Mouse (Mus musculus) frontal cortex, postnatal 14 days (tissue): ENCODE results near the gene Kmt5a.
"Not testable (repeated sequence)": the region's sequence is repeated elsewhere in the genome, so short reads cannot be mapped to it uniquely, and the experiment has no call there.

Experiments
- DNase-seq, 2 experiments: peaks; one replicate each; pipeline ENCODE4 v3.0.0; 2022; ENCODE audit warnings: low spot score in 2 of 2

The Kmt5a gene

GRCm38 (mm10) chr5:124482436-124482965 is 42.8 kb downstream of the Kmt5a start:
- DNase-seq, result no peak

DNA sequence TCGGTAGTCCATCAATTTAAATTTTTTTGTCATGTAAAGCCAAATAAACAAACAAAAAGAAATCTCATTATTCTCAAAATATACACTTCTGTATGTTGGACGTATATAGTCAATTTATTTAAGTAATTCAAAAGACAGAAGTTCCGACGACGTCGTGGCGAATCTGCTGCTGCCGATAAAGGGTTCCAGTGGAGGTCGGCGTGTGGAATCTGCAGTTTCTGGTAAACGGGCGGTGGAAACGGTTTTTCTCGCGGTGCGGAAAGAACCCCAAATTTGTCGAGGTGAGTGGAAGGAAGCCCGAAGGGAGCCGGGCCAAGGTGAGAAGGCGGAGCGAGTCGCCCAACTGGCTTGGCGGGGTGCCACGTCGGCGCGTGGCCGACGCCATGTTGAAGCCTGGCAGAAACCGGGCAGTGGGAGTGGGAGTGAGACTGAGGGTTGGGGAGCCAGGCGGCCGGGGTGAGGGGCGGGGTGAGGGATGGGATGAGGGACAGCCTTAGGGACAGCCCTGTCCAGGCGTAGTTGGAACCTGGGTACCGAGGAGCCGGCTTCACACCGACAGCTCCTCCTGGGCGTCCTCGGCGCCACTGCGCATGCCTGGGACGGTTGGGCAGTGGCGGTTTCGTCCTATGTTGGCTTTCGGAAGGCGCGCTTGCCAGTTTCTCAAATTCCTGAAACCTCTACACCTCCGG is 43.4 kb downstream of the Kmt5a start, which contains the start of gene Snrnp35:
Gene Snrnp35, plus strand, starts transcription at position 169 of the 689 bp plus-strand sequence.
- peak; percentile 76 to 80 for DNase-seq

DNA sequence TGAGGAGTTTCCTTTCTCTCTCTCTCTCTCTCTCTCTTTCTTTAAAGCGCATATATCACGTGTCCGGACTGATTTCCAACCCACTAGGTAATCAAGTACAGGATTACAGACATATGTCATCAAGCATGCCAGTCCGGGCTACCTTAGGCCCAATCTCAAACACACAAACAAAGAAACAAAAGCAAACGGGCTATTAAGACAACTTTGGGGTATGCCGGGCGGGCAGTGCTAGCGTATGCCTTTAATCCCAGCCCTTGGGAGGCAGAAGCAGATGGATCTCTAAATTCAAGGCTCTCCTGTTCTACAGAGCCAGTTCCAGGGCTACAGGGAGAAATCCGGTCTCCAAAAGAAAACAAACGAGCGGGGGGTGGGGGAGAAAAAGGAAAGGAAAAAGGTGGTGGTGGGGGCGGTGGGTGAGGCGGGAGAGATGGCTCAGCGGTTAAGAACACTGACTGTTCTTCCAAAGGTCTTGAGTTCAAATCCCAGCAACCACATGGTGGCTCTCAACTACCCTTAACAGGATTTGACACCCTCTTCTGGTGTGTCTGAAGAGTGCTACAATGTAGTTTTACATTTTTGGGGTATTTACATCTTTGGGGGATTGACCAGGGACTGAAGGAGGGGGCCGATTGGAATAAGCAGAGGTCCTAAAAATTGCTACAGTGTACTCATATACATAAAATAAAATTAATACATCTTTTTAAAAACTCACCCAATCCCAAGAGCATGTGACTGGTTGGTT is 44.1 kb downstream of the Kmt5a start:
- no peak for DNase-seq

- DNase-seq, result no peak
Measured at GRCm38 (mm10) chr5:124485654-124486053, 45.9 kb downstream of the Kmt5a start.

DNA sequence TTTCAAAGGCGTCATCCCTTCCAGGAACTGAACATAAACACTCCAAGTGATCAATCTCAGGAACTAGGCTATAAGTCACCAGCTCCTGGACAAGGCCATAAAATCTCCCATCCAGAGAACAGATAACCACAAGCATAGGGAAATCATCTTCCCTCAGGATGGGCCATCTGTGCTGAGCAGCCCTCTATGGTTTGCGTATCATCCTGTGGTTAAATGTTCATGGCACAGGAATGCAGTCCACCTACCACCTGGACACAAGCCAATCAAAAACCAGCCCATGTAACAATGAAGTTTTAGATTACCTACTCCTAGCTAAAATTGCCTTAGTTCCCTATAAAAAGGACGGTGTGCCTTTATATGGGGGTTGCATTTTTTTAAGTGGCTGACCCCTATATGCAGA is 49.2 kb downstream of the Kmt5a start:
- DNase-seq, result no peak

DNA sequence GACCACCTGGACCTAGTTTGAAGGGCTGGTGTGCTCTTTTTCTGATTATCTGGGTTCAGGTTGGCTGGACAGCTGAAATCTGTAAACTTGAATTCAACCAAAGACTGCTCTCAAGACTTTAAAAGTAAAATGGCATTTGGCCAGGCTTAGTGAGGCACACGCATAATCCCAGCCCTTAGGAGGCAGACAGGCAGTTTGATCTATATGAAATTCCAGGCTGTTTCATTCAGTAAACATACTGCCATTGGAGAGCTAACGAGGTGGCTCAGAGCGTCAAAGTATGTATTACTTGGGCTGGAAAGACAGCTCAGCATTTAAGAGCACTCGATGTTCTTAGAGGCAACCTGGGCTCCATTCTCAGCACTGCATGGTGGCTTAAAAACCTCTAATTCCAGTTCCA is 52.0 kb downstream of the Kmt5a start:
- no peak for DNase-seq

GRCm38 (mm10) chr5:124492618-124493017 is 52.9 kb downstream of the Kmt5a start:
- no peak for DNase-seq

- no peak for DNase-seq
Measured at GRCm38 (mm10) chr5:124493455-124493854, 53.7 kb downstream of the Kmt5a start.

DNA sequence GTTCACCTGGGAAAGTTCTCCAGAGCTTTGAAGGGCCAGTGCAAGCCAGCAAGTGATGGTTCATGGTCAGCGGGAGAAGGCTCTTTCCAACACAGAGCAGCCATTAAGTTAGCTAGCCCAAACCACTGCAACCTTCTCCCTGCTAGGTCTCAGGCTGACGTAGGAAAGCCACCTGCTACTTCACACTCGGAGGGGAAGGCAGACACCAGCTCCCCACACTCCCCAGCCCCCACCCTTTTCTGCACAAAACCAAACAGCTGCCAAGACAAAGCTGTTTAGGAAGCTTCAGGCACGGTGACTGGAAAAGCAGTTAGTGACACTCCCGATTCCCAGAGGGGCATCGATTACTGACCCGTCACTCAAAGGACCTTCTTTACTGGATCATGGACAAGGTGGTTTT is 55.8 kb downstream of the Kmt5a start:
- DNase-seq, result no peak

DNA sequence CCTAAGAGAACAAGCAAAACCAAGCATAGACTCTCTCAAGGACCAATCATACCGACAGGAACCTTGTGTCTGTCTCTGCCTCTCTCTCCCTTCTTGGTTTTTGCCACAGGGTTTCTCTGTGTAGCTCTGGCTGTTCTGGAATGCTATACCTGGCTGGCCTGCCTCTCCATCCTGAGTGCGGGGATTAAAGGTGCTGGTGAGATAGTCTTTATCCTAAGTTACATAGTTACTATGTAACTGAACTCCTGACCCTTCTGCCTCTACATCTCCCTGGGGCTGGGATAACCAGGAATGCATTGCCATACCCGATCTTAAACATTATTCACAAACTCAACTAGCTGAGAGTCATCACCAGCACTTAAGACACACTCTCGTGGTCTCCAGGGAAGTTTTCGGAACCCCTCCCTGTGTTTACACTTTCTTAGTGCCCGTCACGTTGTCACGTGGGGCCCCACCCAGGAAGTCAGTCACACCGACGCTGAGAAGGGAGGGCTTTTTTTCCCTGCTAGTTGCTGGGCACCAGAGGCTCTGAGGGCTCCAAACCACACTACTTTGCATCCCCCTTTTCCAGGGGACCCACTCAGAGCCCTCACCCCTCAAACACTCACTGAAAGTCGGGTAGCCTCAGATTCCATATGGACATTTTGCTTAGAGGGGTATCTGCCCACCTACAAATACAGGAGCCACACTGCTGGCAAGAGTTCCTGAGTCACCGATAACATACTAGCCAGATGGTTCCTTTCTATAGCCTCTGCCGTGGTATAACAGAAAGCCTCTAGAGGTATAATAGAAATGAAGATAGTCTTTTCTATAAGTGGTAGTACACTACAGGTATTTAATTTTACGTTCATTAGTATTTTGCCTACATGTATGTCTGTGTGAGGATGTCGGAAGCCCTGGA is 57.1 kb downstream of the Kmt5a start:
- no peak for DNase-seq

GRCm38 (mm10) chr5:124498221-124498876 is 58.6 kb downstream of the Kmt5a start:
- no peak for DNase-seq

- no peak for DNase-seq
Measured at GRCm38 (mm10) chr5:124499001-124499400, 59.3 kb downstream of the Kmt5a start.

- DNase-seq, result not testable (repeated sequence)
Measured at GRCm38 (mm10) chr5:124500037-124500436, 60.3 kb downstream of the Kmt5a start.

DNA sequence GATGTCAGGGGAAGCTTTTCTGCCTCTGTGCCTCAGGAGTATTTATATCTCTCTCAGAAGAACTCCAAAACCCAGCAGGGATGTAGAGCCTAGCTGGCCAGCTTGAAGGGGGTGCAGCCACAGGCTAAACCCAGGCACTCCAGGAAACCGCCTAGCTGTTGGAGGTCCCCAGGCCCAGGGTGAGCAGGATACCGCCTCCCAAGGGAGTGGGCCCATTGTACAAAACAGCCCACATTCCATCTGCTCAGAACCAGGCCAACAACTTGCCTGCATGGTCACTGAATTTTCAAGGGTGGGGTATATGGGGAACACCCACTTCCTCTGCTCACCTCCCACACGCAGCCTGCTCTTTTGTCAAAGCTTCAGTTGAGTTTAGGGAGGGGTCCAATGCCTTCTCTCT is 60.8 kb downstream of the Kmt5a start:
- no peak for DNase-seq

GRCm38 (mm10) chr5:124501541-124501940 is 61.8 kb downstream of the Kmt5a start:
- no peak for DNase-seq

DNA sequence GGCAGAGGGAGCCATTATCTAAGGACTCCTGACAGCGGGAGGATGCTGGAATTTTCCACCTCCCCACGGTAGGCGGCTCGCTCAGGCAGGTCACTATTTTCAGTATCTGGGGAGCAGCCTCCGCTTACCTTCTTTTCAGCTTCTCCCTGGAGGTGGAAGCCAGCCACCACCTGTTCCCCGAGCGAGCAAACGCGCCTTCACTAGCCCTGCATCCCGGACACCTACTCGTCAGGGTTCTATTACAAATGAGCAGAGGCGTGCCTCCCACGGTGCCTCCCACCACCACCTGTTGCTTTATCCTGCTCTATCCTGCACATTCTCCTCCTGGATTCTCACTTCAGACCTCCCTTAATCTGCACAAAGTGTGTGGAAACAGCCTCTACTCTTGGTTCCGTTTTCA is 64.0 kb downstream of the Kmt5a start:
- DNase-seq, result peak; percentile 50 to 54

- DNase-seq, result no peak
Measured at GRCm38 (mm10) chr5:124505235-124505634, 65.5 kb downstream of the Kmt5a start.

DNA sequence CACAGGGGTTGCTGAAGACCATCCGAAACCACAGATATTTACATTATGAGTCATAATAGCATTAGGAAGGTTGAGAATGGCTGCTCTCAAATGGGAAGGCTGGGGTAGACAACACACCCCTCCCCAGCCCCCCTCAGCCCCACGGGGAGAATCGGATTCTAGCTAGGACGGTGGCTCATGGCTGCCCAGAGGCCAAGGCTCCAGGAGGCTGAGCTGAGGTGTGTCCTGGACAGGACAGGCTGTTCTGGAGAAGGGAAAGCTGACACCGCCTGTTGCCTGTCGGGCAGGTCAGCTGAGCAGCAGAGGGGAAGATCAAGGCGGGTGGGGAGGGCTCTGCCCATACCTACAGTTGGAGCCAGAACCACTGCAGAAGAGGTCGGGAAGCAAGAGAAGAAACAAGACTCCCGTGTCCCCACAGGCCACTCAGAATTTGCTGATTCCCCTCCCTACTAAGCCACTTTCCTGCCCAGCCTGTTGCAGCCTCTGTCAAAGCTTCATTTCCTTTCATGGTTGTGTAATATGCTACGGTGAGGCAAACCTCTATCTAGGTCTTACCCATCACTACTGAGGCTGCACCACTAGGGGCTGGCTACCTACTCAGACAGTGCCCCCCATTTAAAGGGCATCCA is 67.1 kb downstream of the Kmt5a start:
- no peak for DNase-seq

- DNase-seq, result no peak
Measured at GRCm38 (mm10) chr5:124509200-124509599, 69.5 kb downstream of the Kmt5a start.

- no peak for DNase-seq
Measured at GRCm38 (mm10) chr5:124509742-124510237, 70.1 kb downstream of the Kmt5a start.

DNA sequence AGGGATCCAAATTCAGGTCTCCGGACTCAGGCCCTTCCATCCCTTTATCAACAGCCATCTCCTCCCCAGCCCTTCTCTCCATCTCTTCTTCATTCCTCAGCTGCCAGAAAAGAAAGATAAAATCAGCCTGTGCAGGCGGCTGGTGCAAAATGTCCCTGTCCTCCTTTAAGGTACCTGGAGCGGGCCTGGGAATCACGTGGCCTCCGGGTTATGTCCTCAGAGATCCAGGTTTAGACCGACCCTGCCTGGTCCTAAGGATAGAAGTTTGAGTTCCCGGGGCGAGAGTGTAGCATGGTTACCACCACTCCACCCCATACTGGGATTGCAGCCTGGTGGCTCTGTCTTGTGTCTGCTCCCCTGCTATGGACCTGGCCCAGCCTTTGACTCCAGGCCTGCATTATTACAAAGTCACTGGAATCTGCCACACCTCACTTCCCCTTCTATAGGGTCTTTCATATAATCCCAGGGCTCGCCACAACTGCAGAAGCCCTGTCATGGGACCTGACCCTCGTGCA is 70.9 kb downstream of the Kmt5a start:
- DNase-seq, result no peak
